Mouse (Mus musculus) forebrain, embryonic 13.5 days (tissue): ENCODE results near the gene Prrc2b. TPM values are rescaled to one million over a fixed set of nuclear protein-coding genes. Genes with fewer than 3 reads are reported as not detected.

Experiments used
- ATAC-seq: fragments of 200-750 bp; cut with Nextera tagmentation; 2 replicates; pipeline ENCODE4 v1.8.0; 2017
- H3K27ac ChIP-seq: fragments of 300-500 bp; sonication (generic); 2 replicates; pipeline ENCODE4 v1.5.1; 2015; ENCODE audit warnings: inconsistent platforms, mild to moderate bottlenecking, moderate library complexity
- H3K27me3 ChIP-seq: fragments of 300-500 bp; sonication (generic); 2 replicates; pipeline ENCODE4 v1.6.1; 2015; ENCODE audit warnings: mild to moderate bottlenecking, inconsistent platforms
- H3K36me3 ChIP-seq: fragments of 300-500 bp; sonication (generic); 2 replicates; pipeline ENCODE4 v1.6.1; 2015; ENCODE audit warnings: mild to moderate bottlenecking, inconsistent platforms; ENCODE audit not compliant: poor library complexity, severe bottlenecking
- H3K4me1 ChIP-seq: fragments of 300-500 bp; sonication (generic); 2 replicates; pipeline ENCODE4 v1.6.1; 2015; ENCODE audit warnings: inconsistent platforms
- H3K4me2 ChIP-seq: fragments of 300-500 bp; sonication (generic); 2 replicates; pipeline ENCODE4 v1.6.1; 2015; ENCODE audit warnings: inconsistent platforms, mild to moderate bottlenecking, moderate library complexity
- H3K4me3 ChIP-seq: fragments of 300-500 bp; sonication (generic); 2 replicates; pipeline ENCODE4 v1.5.1; 2015; ENCODE audit warnings: mild to moderate bottlenecking, inconsistent platforms
- H3K9ac ChIP-seq: fragments of 300-500 bp; sonication (generic); 2 replicates; pipeline ENCODE4 v1.6.1; 2015; ENCODE audit warnings: mild to moderate bottlenecking, inconsistent platforms
- H3K9me3 ChIP-seq: fragments of 300-500 bp; sonication (generic); replicated peaks from 2 replicates; pipeline ENCODE4 v1.6.1; 2016; ENCODE audit warnings: inconsistent platforms
- WGBS: fragments of 180-500 bp; shearing (Covaris S2); methylation state at CpG from one replicate; pipeline ENCODE4 v1.1.7; 2015; 5-methylcytosine and 5-hydroxymethylcytosine counted together
- polyA plus RNA-seq: library from polyadenylated mRNA; unstranded; fragments of >200 nt; fragmentation: Nextera tagmentation; extraction: Ambion mirVana; gene quantifications from 2 replicates; pipeline ENCODE4 v1.2.1, GENCODE M21; 2015

Gene Prrc2b
- polyA plus RNA-seq, 1 experiment from 2014 or later, result 53.0 TPM

DNA sequence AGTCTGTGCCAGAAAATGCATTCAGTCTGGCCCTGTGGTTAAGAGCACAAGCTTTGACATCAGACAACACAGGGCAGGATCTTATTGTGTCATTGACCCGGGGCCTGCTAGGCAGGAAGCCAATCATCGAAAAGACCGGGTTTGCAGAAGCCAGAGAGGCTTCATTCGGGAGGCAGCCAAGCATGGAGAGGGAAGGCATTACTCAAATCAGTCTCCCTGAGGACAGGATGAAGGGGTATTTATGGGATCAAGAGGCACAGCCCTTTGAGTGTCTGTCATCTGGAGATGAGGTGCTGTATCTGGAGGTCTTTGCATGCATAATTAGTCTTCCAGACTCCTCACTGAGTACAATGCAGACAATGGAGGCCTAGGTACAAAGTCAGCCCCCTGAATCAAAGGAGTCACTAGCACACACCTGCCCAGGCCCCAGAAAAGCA, 10.4 kb upstream of the Prrc2b start:
- H3K36me3 ChIP-seq, result no peaks in the 10 kb centered on the region
- H3K4me3 ChIP-seq, result no peak overlapping the region
- 31% methylated on average over 4 of the region's 4 CpGs for WGBS
- peaks cover 6% of the 10 kb centered on the region; the same call in 1 of the 2 replicates for H3K4me1 ChIP-seq
- no peaks in the 10 kb centered on the region for H3K27me3 ChIP-seq
- H3K9ac ChIP-seq, result no peak overlapping the region
- no peaks in the 10 kb centered on the region for H3K9me3 ChIP-seq
- no peak for ATAC-seq
- H3K27ac ChIP-seq, result no peak overlapping the region
- no peak overlapping the region for H3K4me2 ChIP-seq

- Histone ChIP-seq H3K9me3 (no peaks in the 10 kb centered on the region), H3K4me3 (no peak overlapping the region), H3K9ac (no peak overlapping the region), H3K27me3 (no peaks in the 10 kb centered on the region), H3K4me1 (peaks cover 6% of the 10 kb centered on the region; the same call in 1 of the 2 replicates), H3K36me3 (no peaks in the 10 kb centered on the region), H3K4me2 (no peak overlapping the region), H3K27ac (no peak overlapping the region)
- 88% methylated on average over 6 of the region's 6 CpGs for WGBS
- ATAC-seq, result no peak
Observed at GRCm38 (mm10) chr2:32141602-32142001, 9.3 kb upstream of the Prrc2b start.

DNA sequence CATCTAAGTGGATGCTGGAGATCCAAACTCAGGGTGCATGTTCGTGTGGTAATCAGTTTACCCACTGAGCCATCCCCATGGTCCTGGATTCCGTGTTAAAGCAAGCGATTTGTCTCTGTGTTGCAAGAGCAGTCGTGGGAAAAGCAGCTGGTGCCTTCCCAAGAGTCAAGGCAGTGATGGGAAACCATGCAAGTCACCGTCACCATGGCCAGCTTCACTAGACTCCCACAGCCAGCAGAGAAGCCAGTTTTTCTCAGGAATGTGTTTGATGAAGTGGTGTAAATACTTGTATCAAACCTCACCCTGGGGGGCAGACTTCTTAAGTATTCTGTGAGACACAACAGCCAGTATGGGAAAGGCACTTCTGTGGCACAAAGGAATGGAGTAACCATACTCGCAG, 8.5 kb upstream of the Prrc2b start:
- no peak overlapping the region for H3K27ac ChIP-seq
- H3K4me1 ChIP-seq, result peaks cover 1% of the 10 kb centered on the region; the same call in 1 of the 2 replicates
- H3K9ac ChIP-seq, result no peak overlapping the region
- no peaks in the 10 kb centered on the region for H3K36me3 ChIP-seq
- H3K4me3 ChIP-seq, result no peak overlapping the region
- ATAC-seq, result no peak
- no peak overlapping the region for H3K4me2 ChIP-seq
- no peaks in the 10 kb centered on the region for H3K27me3 ChIP-seq
- 65% methylated on average over 6 of the region's 6 CpGs for WGBS
- H3K9me3 ChIP-seq, result no peaks in the 10 kb centered on the region

GRCm38 (mm10) chr2:32144633-32145032, 6.2 kb upstream of the Prrc2b start:
- no peak overlapping the region for H3K9ac ChIP-seq
- no peak overlapping the region for H3K27ac ChIP-seq
- H3K36me3 ChIP-seq, result no peaks in the 10 kb centered on the region
- 87% methylated on average over 5 of the region's 5 CpGs for WGBS
- H3K4me3 ChIP-seq, result no peak overlapping the region
- no peaks in the 10 kb centered on the region for H3K4me1 ChIP-seq
- no peak for ATAC-seq
- H3K4me2 ChIP-seq, result no peak overlapping the region
- H3K27me3 ChIP-seq, result no peaks in the 10 kb centered on the region
- H3K9me3 ChIP-seq, result no peaks in the 10 kb centered on the region

GRCm38 (mm10) chr2:32146617-32147162, 4.2 kb upstream of the Prrc2b start:
- H3K27ac ChIP-seq, result no peak overlapping the region
- no peak overlapping the region for H3K9ac ChIP-seq
- no peaks in the 10 kb centered on the region for H3K27me3 ChIP-seq
- no peak for ATAC-seq
- H3K4me2 ChIP-seq, result no peak overlapping the region
- 84% methylated on average over 5 of the region's 5 CpGs for WGBS
- H3K9me3 ChIP-seq, result no peaks in the 10 kb centered on the region
- peaks cover 6% of the 10 kb centered on the region; the same call in 1 of the 2 replicates for H3K4me1 ChIP-seq
- H3K36me3 ChIP-seq, result no peaks in the 10 kb centered on the region
- H3K4me3 ChIP-seq, result no peak overlapping the region

- H3K27ac ChIP-seq, result peak overlapping the region; percentile 100
- no peaks in the 10 kb centered on the region for H3K9me3 ChIP-seq
- peak overlapping the region; percentile 89 for H3K4me3 ChIP-seq
- 32% methylated on average over 1 of the region's 1 CpGs for WGBS
- no peaks in the 10 kb centered on the region for H3K27me3 ChIP-seq
- H3K4me2 ChIP-seq, result peak overlapping the region; percentile 97
- ATAC-seq, result no peak
- no peaks in the 10 kb centered on the region for H3K36me3 ChIP-seq
- peaks cover 37% of the 10 kb centered on the region for H3K4me1 ChIP-seq
- H3K9ac ChIP-seq, result peak overlapping the region; percentile 100
Observed at GRCm38 (mm10) chr2:32150135-32150534, 747 bp upstream of the Prrc2b start.

- Histone ChIP-seq H3K4me1 (peaks cover 41% of the 10 kb centered on the region), H3K27me3 (no peaks in the 10 kb centered on the region), H3K9ac (peak overlapping the region; percentile 100), H3K4me3 (peak overlapping the region; percentile 89), H3K4me2 (peak overlapping the region; percentile 97), H3K27ac (peak overlapping the region; percentile 100), H3K9me3 (no peaks in the 10 kb centered on the region), H3K36me3 (no peaks in the 10 kb centered on the region)
- ATAC-seq, result peak; percentile 79
- WGBS, result 7% methylated on average over 7 of the region's 7 CpGs
Observed at GRCm38 (mm10) chr2:32150562-32150923, 339 bp upstream of the Prrc2b start.

DNA sequence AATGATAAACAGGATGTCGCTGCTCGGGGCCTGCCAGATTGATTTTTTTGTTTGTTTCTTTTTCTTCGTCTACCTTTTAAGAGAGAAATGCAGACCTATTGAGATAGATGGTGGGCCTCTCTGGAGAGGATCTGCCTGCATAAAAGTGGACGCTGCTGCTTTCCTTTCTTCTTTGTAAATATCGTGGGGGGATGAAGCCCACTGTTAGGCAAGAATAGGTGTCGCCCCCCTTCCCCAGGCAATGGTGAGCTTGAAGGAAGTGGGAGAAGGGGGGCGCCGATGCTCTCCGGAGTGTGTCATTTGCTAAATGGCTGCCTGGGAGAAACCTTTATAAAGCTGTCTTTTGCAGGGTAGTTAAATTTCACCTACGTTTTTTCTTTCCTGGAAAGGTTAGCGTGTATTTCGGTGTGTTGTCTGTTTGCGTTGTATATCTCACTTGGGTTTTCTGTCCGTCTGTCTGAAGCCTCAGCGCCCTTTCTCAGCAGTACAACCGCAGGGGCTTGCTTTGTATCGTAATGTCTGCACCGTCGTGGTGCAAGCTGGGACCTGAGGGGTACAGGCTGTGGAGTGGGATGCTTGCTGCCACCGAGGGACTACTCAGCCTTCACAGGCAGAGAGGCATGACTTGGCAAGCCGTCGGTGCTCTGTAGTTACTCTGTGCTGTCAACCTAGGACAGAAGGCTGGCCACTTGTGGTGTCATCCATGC, 931 bp downstream of the Prrc2b start:
- H3K9me3 ChIP-seq, result no peaks in the 10 kb centered on the region
- peaks cover 54% of the 10 kb centered on the region for H3K4me1 ChIP-seq
- peak overlapping the region; percentile 97 for H3K4me2 ChIP-seq
- peak overlapping the region; percentile 100 for H3K9ac ChIP-seq
- WGBS, result under 1% methylated on average over 22 of the region's 22 CpGs
- H3K27me3 ChIP-seq, result no peaks in the 10 kb centered on the region
- peak; percentile 44 for ATAC-seq
- no peaks in the 10 kb centered on the region for H3K36me3 ChIP-seq
- peak overlapping the region; percentile 100 for H3K27ac ChIP-seq
- peak overlapping the region; percentile 89 for H3K4me3 ChIP-seq

DNA sequence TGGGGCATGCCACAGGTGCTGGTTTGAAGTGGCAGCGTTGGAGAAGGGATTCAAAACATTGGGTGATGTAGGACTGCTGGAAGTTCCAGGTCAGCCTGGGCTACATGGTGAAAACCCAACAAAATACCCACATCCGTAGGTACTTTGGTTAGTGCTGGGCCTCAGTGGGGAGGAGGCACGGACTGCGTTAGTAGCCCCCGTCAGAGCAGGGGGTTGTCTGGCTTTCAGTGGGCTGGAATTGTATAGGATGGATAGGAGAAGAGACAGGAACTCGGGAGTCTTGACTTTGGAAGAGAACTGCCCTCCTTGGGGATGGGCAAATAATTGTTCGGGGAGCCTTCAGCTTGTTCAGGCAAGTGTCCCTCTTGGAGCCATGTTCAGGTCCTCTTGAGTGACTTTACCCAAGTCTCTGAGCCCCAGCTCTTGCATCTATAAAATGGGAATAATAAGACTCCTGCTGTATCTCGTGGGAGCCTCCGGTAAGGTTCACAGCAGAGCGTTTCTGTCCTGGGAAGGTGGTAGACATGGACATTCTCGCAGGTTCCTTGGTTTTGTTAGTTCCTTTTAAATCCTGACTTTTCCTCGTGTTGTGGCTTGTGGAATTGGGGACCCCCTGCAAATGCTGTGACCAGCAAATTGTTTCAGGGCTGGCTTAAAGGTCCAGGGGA, 1.6 kb downstream of the Prrc2b start:
- Histone ChIP-seq H3K9me3 (no peaks in the 10 kb centered on the region), H3K4me3 (peak overlapping the region; percentile 89), H3K27ac (peak overlapping the region; percentile 100), H3K36me3 (no peaks in the 10 kb centered on the region), H3K27me3 (no peaks in the 10 kb centered on the region), H3K4me1 (peaks cover 61% of the 10 kb centered on the region), H3K4me2 (peak overlapping the region; percentile 97), H3K9ac (peak overlapping the region; percentile 100)
- ATAC-seq, result no peak
- 16% methylated on average over 12 of the region's 12 CpGs for WGBS

DNA sequence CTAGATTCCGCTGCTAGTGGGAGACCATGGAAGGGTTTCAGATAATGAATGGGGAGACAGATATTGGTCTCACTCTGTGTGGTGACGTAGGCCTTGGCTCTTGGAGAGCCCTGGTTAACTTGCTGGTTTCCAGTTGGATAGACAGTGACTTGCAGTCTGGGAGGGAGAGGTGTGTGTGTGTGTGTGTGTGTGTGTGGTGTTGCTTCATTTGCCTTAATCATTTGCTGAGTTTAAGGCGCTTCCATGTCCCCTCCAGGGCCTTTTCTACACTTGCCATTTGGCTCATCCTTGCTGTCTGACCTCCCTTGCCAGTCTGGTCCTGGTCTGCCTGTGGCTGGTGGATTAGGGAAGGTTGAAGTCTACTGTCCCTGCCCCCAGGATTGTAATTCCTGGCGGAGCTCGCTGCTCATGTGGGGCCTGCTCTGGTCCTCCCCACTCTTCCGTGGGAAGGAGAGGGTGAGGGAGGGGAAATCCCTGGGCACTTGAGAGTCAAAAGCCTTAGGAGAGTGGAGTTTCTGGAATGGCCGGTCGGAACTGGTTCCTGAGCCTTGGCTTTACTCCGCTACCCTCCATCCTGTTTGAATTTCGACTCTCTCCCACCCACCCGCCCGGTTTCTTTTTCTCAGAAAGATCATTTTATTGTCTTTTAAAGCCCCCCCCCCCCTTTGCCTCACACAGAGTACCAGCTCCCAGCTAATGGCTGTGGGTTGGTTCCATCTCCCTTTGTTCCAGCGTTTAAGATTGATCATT, 2.3 kb downstream of the Prrc2b start:
- Histone ChIP-seq H3K27ac (peak overlapping the region; percentile 100), H3K36me3 (no peaks in the 10 kb centered on the region), H3K27me3 (no peaks in the 10 kb centered on the region), H3K4me1 (peaks cover 68% of the 10 kb centered on the region), H3K4me2 (peak overlapping the region; percentile 97), H3K9me3 (no peaks in the 10 kb centered on the region), H3K9ac (peak overlapping the region; percentile 100), H3K4me3 (peak overlapping the region; percentile 89)
- ATAC-seq, result no peak
- WGBS, result 7% methylated on average over 13 of the region's 13 CpGs

DNA sequence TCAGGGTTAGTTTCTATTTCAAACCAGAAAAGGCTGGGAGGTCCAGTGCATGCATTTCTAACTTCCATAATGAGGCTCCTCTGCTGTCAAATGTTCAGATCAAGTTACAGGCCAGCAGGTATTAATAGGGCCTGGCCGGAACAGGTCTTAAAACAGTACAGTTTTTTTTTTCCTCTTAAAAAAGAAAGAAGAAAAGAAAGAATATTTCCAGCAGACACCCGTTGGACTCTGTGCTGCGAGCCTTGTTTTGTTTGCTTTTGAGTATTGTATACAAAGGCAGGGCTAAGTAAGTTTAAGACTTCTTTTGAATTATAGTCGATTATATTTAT, 2.9 kb downstream of the Prrc2b start:
- Histone ChIP-seq H3K4me2 (peak overlapping the region; percentile 97), H3K4me1 (peaks cover 73% of the 10 kb centered on the region), H3K36me3 (no peaks in the 10 kb centered on the region), H3K27me3 (no peaks in the 10 kb centered on the region), H3K9me3 (no peaks in the 10 kb centered on the region), H3K4me3 (peak overlapping the region; percentile 89), H3K27ac (peak overlapping the region; percentile 70), H3K9ac (peak overlapping the region; percentile 100)
- WGBS, result 12% methylated on average over 4 of the region's 4 CpGs
- ATAC-seq, result no peak
